Mouse (Mus musculus) stomach, embryonic 14.5 days (tissue): ENCODE measurements around the gene Agap2. TPM values are rescaled to one million over a fixed set of nuclear protein-coding genes. Genes with fewer than 3 reads are reported as not detected.

Experiments used
- ATAC-seq: fragments of 200-750 bp; cut with Nextera tagmentation; 2 replicates; pipeline ENCODE4 v1.8.0; 2017; ENCODE audit warnings: low read depth, moderate TSS enrichment; ENCODE audit not compliant: insufficient number of reproducible peaks, insufficient read depth, low FRiP score
- H3K27ac ChIP-seq: fragments of 300-500 bp; sonication (generic); 2 replicates; pipeline ENCODE4 v1.5.1; 2014; ENCODE audit warnings: mild to moderate bottlenecking, low read length, moderate library complexity, mixed read lengths
- H3K27me3 ChIP-seq: fragments of 300-500 bp; sonication (generic); 2 replicates; pipeline ENCODE4 v1.6.1; 2014; ENCODE audit warnings: low read length, control low read depth, mixed read lengths; ENCODE audit not compliant: control insufficient read depth, insufficient read depth
- H3K36me3 ChIP-seq: fragments of 300-500 bp; sonication (generic); 2 replicates; pipeline ENCODE4 v1.6.1; 2014; ENCODE audit warnings: mild to moderate bottlenecking, control low read depth, low read length, moderate library complexity, mixed read lengths; ENCODE audit not compliant: control insufficient read depth, insufficient read depth
- H3K4me1 ChIP-seq: fragments of 300-500 bp; sonication (generic); 2 replicates; pipeline ENCODE4 v1.6.1; 2014; ENCODE audit warnings: low read length, control low read depth, mixed read lengths; ENCODE audit not compliant: control insufficient read depth, insufficient read depth
- H3K4me2 ChIP-seq: fragments of 300-500 bp; sonication (generic); replicated peaks from 2 replicates; pipeline ENCODE4 v1.6.1; 2014; ENCODE audit warnings: low read depth, low read length, control low read depth
- H3K4me3 ChIP-seq: fragments of 300-500 bp; sonication (generic); 2 replicates; pipeline ENCODE4 v1.5.1; 2014; ENCODE audit warnings: low read depth, low read length, control low read depth
- H3K9ac ChIP-seq: fragments of 300-500 bp; sonication (generic); replicated peaks from 2 replicates; pipeline ENCODE4 v1.6.1; 2014; ENCODE audit warnings: low read depth, mild to moderate bottlenecking, control low read depth, low read length, moderate library complexity, mixed read lengths
- H3K9me3 ChIP-seq: fragments of 300-500 bp; sonication (generic); 2 replicates; pipeline ENCODE4 v1.6.1; 2016; ENCODE audit warnings: low read depth, low read length, control low read depth; ENCODE audit not compliant: control insufficient read depth
- WGBS: fragments of 180-500 bp; shearing (Covaris S2); extraction: QIAGEN DNeasy Blood & Tissue Kit; methylation state at CpG from one replicate; pipeline ENCODE4 v1.1.7; 2014; 5-methylcytosine and 5-hydroxymethylcytosine counted together
- polyA plus RNA-seq: library from polyadenylated mRNA; unstranded; fragments of >200 nt; fragmentation: Nextera tagmentation; extraction: Ambion mirVana; gene quantifications from 2 replicates; pipeline ENCODE4 v1.2.1, GENCODE M21; 2014

The Agap2 gene
- polyA plus RNA-seq, 1 experiment from 2014 or later: 0.27 TPM

DNA sequence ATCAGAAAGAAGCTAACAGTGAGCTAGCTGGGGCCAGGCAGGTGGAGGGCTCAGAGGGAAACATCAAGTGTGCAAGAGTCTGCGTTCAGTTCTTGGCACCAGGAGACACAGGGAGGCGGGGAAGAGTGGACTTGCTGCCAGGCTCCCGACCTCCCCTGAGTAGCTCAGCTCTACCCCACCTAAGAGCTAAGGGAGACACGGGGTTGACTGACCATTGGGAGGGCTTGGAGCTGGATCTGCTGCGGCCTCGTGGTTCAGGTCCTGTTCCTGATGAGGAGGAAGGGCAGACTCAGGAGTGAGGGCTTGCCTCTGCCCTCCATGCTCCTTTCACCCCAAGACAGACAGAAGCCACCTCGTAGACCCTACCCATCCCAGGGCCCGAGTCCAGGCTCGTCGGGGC, 24.1 kb downstream of the Agap2 start:
- H3K36me3 ChIP-seq: peaks cover 19% of the 10 kb centered on the region; the same call in 1 of the 2 replicates
- no peak overlapping the region for H3K9ac ChIP-seq
- H3K9me3 ChIP-seq: no peaks in the 10 kb centered on the region
- no peak overlapping the region for H3K27ac ChIP-seq
- no peaks in the 10 kb centered on the region for H3K27me3 ChIP-seq
- no peak overlapping the region for H3K4me2 ChIP-seq
- WGBS: 90% methylated on average over 10 of the region's 10 CpGs
- H3K4me1 ChIP-seq: 0 out of 2 replicates have a peak, but pooled peaks cover 3% of the 10 kb centered on the region
- H3K4me3 ChIP-seq: no peak overlapping the region
- no peak for ATAC-seq

- Histone ChIP-seq H3K4me2 (no peak overlapping the region), H3K27ac (no peak overlapping the region), H3K4me1 (0 out of 2 replicates have a peak, but pooled peaks cover 2% of the 10 kb centered on the region), H3K9ac (no peak overlapping the region), H3K36me3 (peaks cover 19% of the 10 kb centered on the region; the same call in 1 of the 2 replicates), H3K4me3 (no peak overlapping the region), H3K9me3 (no peaks in the 10 kb centered on the region), H3K27me3 (no peaks in the 10 kb centered on the region)
- 93% methylated on average over 15 of the region's 15 CpGs for WGBS
- no peak for ATAC-seq
Measured at GRCm38 (mm10) chr10:127099868-127100267, 24.8 kb downstream of the Agap2 start.

- Histone ChIP-seq H3K9me3 (no peaks in the 10 kb centered on the region), H3K4me1 (no peaks in the 10 kb centered on the region), H3K4me3 (no peak overlapping the region), H3K27me3 (no peaks in the 10 kb centered on the region), H3K4me2 (no peak overlapping the region), H3K36me3 (peaks cover 19% of the 10 kb centered on the region; the same call in 1 of the 2 replicates), H3K9ac (no peak overlapping the region), H3K27ac (no peak overlapping the region)
- 78% methylated on average over 8 of the region's 8 CpGs for WGBS
- no peak for ATAC-seq
Measured at GRCm38 (mm10) chr10:127100414-127100813, 25.3 kb downstream of the Agap2 start.

DNA sequence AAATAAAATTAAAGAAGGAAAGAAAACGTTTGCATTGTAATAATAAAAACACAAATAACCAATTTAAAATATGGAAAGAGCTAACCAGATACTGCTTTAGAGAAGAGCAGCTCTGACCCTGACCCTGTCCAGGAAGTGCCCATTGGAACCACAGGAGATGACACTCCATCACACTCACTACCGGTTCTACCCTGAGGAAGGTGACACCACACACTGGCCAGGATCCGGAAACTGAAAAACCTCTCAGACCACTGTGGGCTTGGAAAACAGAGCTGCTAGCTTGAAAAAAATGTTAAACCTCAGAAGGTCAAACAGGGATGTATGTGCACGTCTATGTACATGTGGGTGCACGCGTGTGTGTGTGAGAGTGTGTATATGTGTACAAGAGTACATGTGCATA, 26.1 kb downstream of the Agap2 start:
- H3K4me1 ChIP-seq: no peaks in the 10 kb centered on the region
- no peak overlapping the region for H3K4me2 ChIP-seq
- WGBS: 80% methylated on average over 6 of the region's 6 CpGs

DNA sequence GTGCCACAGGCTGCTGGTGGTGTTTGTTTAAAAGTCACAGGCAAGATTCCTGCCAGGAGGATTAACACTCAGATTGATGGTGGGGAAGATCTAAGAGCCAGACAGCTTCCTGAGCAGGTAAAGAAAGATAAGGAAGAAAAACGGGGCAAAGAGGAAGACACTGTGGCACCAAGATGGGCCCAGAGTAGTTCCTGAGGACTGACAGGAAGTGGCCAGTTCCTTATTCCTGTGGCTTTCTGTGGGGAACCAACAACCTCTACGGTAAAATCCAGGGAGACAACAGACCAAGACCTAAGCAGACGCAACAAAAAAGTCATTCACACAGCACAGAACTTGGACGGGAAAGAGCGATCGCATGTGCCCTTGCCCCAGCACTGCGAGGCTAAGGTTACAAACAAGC, 28.5 kb downstream of the Agap2 start:
- H3K27me3 ChIP-seq: no peaks in the 10 kb centered on the region
- H3K9ac ChIP-seq: no peak overlapping the region
- 53% methylated on average over 7 of the region's 7 CpGs for WGBS
- no peaks in the 10 kb centered on the region for H3K9me3 ChIP-seq
- H3K36me3 ChIP-seq: peaks cover 10% of the 10 kb centered on the region
- no peak overlapping the region for H3K27ac ChIP-seq
- no peak overlapping the region for H3K4me3 ChIP-seq
- no peak overlapping the region for H3K4me2 ChIP-seq
- ATAC-seq: no peak
- H3K4me1 ChIP-seq: no peaks in the 10 kb centered on the region

More for the DNA sequence above, 26.1 kb downstream of the Agap2 start:
- H3K9ac ChIP-seq: no peak overlapping the region
- H3K36me3 ChIP-seq: peaks cover 19% of the 10 kb centered on the region
- no peak overlapping the region for H3K4me3 ChIP-seq
- ATAC-seq: no peak
- H3K9me3 ChIP-seq: no peaks in the 10 kb centered on the region
- no peaks in the 10 kb centered on the region for H3K27me3 ChIP-seq
- no peak overlapping the region for H3K27ac ChIP-seq

GRCm38 (mm10) chr10:127107563-127108261, 32.6 kb downstream of the Agap2 start:
- Histone ChIP-seq H3K9me3 (no peaks in the 10 kb centered on the region), H3K27ac (no peak overlapping the region), H3K4me1 (no peaks in the 10 kb centered on the region), H3K36me3 (no peaks in the 10 kb centered on the region; the same call in 1 of the 2 replicates), H3K4me2 (no peak overlapping the region), H3K9ac (no peak overlapping the region), H3K4me3 (no peak overlapping the region), H3K27me3 (no peaks in the 10 kb centered on the region)
- ATAC-seq: peak; percentile 14; the same call in 1 of the 2 replicates
- 82% methylated on average over 16 of the region's 16 CpGs for WGBS

- Histone ChIP-seq H3K9ac (no peak overlapping the region), H3K27me3 (no peaks in the 10 kb centered on the region), H3K27ac (no peak overlapping the region), H3K9me3 (no peaks in the 10 kb centered on the region), H3K4me2 (no peak overlapping the region), H3K4me1 (no peaks in the 10 kb centered on the region), H3K36me3 (no peaks in the 10 kb centered on the region; the same call in 1 of the 2 replicates), H3K4me3 (no peak overlapping the region)
- no peak for ATAC-seq
- 77% methylated on average over 3 of the region's 3 CpGs for WGBS
Measured at GRCm38 (mm10) chr10:127108262-127108583, 33.1 kb downstream of the Agap2 start.

GRCm38 (mm10) chr10:127111001-127111887, 36.2 kb downstream of the Agap2 start:
- no peak overlapping the region for H3K27ac ChIP-seq
- no peak overlapping the region for H3K4me3 ChIP-seq
- 88% methylated on average over 15 of the region's 15 CpGs for WGBS
- no peak for ATAC-seq
- H3K4me1 ChIP-seq: no peaks in the 10 kb centered on the region
- no peak overlapping the region for H3K4me2 ChIP-seq
- no peaks in the 10 kb centered on the region for H3K27me3 ChIP-seq
- no peaks in the 10 kb centered on the region; the same call in 1 of the 2 replicates for H3K36me3 ChIP-seq
- H3K9me3 ChIP-seq: no peaks in the 10 kb centered on the region
- H3K9ac ChIP-seq: no peak overlapping the region
